Mouse (Mus musculus) lung, postnatal 36 days (tissue): ENCODE data around the gene Kbtbd4.

Source experiments
- DNase-seq: peaks from one replicate; pipeline ENCODE4 v3.0.0; 2022; ENCODE audit warnings: mixed read lengths

Gene Kbtbd4

DNA sequence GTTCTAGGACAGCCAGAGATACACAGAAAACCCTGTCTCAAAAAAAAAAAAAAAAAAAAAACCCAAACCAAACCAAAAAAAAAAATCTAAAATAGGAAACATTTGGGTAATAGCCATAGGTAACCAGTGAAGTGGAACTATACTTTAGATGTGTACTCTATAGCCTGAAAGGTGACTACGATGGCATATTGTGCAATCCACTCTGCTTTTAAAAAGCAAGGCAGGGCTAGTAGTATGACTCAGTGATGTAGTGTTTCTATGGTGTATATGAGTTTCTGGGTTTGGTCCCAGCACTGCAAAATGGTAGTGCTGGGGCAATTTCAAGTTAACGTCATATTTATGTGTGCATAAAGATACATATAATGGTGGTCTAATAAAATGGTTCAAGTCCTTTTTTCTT is 2.2 kb downstream of the Kbtbd4 start:
- no peak for DNase-seq

DNA sequence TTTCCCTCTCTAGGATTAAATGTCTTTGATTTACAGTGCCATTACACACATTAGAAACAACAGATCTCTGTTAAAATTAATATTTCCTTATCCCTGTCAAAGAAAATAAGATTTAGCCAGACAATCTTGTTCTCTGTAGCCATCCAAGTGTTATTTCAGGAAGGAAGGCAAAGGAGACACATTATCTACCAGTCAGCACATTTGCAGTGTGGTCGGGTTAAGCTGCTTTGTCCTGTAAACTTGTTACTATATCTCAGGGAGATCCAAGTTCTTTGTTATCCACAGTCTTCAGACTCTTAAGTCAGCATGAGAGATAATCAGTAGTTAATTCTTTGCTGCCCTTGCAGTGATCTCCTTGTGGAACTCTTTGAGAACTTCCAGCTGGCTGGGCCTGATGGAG is 6.3 kb downstream of the Kbtbd4 start:
- DNase-seq: no peak

DNA sequence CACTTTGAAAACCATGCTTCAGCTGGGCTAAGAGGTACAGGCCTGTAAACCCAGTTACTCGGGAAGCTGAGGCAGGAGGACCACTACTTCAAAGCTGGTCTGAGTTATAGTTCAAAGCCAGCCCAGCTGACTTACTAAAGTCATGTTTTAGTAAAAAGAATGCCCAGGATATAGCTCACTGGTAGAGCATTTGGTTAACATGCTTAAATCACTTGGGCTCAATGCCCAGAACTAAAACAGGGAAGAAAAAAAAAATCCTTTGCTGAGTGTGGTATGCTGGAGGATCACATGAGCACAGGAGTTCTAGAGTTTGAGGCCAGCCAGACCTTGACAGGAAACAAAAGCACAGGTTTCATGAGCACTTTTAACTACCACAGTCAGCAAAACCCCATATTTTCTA is 7.1 kb downstream of the Kbtbd4 start:
- DNase-seq: no peak

DNA sequence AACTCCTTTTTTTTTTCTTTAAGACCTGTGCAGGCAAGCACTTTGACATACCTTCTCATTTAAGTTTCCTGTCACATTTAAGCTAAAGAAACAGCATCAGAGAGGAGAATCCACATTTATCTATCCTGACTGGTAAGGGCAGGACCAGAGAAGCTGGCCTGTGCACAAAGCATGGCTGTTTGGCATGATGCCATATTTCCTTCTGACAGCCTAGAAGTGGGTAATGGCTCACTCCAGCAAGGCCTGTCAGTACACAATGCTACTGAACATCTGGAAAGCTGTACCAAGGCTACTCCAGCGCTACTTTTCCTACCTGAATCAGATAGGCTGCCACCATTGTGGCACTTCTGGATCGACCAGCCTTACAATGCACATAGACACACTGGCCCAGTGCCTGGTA is 9.1 kb downstream of the Kbtbd4 start:
- DNase-seq: peak; percentile 50

DNA sequence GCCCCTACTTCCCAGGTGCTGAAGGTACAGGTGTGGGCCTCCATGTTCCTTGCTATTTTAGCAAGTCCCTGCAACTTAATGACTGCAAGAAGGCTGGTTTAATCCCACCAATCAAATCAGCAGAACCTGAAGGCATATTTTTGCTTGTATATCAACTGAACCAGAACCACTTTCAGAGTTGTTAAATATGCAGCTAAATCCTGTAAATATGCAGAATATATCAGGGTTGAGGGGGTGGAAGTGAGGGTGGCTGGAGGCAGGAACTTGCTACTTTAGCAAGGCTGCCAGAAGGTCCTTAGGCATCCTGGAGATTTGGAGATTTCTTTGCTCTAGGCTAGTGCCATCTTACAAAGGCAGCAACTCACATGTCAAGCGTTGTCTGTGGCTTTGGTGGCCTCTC is 11.0 kb downstream of the Kbtbd4 start:
- no peak for DNase-seq

DNA sequence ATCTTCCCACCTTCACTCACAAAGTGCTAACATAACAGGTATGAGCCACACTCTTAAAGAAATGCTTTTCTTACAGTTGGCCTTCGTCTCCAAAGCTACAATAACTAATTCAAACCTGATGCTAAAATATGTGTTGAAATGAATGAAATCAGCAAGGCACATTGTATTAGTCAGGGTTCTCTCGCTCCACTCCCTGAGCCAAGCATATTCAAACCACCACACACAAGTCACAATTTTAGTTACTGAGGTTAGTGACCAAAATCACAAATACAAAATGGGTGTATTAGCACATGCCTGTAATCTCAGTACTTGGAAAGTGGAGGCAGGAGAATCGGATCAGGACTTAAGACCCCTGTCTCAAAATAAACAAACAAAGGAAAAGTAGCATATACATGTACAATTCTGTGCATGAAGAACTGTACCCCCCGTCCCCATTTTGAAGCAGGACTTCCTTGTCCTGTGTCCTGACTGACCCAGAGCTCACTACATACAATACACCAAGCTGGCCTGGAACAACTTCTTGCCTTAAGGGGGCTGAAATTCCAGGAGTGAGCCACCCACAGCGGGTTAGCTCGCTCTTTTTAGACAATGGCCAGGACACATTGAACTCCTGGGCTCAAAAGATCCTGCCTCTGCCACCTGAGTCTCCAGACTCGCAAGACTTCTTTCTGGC is 12.2 kb downstream of the Kbtbd4 start:
- no peak for DNase-seq

DNA sequence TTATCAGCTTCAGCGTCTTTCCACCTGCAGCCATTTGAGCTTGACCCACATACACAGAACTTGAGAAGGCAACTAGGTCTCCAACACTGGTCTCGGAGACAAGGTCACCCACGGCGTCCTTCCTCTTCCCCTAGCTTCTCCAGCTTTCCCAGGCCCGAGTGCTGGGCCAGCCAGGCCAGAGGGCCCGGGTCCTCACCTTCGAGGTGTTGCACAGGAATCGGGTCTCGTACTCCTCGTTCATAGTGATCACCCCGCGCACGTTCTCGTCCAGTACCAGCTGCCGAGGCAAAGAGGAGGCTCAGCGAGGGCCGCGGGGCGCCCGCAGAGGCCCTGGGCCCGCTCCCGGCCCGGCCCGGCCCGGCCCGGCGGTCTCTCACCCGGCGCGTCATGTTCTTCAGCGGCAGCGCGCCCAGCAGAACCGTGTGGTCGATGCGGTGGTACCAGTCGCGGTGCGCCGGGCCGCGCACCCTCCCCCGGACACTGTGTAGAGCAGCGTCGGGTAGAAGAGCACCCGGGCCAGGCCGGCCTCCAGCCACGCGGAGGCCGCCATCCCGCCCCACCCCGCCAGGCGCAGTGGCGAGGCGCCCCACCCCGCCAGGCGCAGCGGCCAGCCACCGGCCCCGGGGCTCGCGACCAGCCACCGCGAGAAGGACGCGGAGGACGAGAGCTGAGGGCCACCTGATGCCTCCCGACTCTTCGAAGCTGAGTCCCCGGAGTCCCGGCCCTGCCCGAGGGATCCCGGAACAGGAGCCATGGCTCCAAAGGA is 12.9 kb downstream of the Kbtbd4 start:
- peak; percentile 64 for DNase-seq

DNA sequence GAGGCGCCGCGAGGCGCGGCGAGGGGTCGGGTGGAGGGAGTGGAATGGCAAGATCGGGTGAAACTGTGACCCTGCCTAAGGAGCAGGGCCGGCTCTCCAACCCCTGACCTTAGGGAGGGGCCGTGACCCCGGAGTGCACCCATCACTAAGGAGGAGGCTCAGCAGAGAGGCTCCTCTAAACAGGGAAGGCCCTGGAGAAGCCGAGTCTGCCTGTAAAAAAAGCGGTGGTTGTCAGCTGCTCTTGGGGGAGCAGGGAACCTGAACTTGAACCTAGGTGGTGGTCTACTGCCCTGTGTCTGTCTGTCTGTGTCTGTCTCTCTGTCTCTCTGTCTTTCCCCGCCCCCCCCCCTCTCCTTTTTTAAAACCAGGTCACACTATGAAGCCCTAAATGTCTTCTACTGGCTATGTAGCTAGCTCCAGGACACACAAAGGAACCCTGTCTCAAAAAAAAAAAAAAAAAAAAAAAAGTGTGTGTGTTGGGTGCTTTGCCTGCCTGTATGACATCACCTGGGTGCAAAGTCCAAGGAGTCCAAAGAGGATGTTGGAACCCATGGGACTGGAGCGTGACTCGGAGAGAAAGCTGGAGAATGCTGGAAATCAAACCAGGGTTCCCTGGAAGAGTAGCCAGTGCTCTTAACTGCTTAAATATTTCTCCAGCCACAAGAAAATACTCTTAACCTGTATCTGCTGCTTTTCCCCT is 13.6 kb downstream of the Kbtbd4 start:
- peak; percentile 15 for DNase-seq

DNA sequence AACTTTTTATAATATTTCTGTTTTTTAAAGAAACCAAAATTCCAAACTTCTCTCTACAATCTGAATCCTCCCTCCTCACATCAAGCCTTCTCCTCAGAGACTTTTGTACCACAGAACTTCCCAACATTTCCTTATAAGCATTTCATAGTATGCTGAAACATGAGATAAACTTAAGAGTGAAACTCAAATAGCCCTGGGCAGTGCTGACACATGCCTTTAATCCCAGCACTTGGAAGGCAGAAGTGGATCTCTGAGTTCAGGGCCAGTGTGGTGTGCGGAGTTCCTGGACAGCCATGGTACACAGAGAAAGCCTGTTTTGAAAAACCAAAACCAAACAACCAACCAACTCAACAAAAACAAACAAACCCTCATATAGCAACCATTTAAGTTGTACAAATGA is 16.6 kb downstream of the Kbtbd4 start:
- no peak for DNase-seq

DNA sequence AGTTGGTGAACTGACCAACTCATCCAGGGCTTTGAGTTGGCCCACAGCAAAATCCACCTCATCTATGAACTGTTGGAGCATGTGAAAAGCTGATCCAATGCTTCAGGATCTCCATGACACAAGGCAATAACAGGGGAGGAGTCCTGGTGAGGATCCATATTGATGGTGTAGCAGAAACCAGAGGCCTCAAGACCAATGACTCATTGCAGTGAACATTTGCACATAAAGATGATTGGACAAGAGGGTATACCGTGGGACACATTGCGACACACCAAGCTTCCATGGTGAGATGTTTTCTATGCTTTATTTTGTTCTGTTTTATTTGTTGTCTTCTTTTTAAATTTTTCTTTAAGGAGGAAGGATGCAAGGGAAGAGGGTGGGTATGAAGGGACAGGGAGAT is 18.1 kb downstream of the Kbtbd4 start:
- no peak for DNase-seq

DNA sequence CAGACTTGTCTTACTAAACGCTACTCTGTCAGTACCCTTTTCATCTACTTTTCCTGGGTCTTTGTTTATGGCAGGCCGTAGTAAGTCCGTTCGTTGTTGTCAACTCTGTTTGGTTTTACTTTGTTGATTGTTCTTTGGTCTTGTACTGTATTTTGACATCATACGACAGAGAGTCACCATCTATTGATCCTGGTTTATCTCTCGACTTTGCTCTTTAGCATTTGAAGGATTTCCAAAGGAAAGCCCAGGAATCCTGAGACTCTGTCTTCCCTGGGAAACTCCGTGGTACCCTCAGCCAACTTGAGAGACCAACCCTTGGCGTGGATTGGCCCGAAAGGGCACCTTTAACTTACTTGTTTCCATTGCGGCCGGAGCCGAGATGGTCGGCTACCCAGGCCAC is 24.0 kb downstream of the Kbtbd4 start:
- no peak for DNase-seq

DNA sequence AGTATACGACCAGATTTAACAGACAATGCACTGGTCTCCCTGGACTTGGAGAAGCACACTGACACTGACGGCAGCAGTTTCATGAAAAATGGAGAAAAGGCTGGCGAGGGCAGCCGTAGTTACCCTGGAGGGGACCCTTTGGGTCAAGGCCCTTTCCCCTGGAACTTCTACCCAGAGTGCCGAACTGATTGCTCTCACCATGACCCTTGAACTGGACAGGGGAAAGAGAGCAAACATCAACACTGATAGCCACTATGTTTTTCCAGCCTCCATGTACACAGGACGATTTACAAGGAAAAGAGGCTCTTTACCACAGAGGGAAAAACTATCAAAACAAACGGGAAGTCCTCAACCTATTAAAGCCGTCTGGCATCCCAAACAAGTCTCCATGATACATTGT is 27.3 kb downstream of the Kbtbd4 start:
- DNase-seq: no peak

DNA sequence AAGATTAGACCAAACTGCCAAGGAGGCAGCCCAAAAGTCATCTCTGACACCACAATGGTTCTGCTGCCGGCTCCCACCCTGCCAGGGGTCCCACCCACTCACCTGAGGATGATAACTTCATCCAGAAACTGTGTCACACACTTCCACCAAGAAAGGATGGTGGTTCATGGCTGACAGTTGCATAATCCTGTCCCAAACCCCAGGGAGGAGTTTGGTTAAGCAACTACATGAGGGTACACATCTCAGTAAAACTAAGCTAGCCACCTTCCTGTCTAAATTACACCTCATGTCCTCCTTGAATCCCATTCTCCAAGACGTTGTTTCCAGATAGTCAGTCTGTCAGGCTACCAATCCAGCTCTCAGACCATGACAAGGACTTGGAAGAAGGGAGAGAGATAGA is 27.7 kb downstream of the Kbtbd4 start:
- DNase-seq: no peak

DNA sequence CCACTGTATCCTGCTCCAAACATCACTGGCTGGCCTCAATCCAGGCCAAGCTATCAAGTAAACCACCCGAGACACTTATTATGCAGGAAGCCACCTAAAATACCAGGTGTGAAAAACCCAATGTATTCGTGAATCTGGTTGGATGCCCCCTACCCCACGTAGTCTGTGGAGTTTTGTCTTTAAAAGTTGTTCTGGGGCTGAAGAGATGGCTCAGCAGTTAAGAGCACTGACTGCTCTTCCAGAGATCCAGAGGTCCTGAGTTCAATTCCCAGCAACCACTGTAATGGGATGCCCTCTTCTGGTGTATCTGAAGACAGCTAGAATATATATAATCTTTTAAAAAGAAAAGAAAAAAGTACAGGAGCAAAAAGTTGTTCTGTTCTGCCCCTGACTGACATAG is 33.8 kb downstream of the Kbtbd4 start:
- DNase-seq: no peak

DNA sequence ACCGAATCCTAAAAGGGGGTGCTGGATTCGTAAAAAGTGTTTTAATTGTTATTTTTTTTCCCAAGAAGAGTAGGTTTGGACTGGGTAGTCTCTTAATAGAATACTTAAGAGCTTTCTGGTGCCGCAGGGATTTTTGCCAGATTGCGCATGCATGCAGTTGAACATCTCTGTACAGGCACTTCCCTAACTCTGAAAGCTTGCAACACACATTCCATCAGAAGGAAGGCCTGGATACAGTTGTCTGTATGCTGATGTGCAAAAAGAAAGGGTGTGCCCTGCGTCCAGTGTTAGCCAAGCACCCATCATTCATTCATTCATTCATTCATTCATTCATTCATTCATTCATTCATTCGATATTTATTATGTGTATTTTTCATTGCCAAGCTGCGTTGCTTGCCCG is 35.2 kb downstream of the Kbtbd4 start:
- peak; percentile 44 for DNase-seq

DNA sequence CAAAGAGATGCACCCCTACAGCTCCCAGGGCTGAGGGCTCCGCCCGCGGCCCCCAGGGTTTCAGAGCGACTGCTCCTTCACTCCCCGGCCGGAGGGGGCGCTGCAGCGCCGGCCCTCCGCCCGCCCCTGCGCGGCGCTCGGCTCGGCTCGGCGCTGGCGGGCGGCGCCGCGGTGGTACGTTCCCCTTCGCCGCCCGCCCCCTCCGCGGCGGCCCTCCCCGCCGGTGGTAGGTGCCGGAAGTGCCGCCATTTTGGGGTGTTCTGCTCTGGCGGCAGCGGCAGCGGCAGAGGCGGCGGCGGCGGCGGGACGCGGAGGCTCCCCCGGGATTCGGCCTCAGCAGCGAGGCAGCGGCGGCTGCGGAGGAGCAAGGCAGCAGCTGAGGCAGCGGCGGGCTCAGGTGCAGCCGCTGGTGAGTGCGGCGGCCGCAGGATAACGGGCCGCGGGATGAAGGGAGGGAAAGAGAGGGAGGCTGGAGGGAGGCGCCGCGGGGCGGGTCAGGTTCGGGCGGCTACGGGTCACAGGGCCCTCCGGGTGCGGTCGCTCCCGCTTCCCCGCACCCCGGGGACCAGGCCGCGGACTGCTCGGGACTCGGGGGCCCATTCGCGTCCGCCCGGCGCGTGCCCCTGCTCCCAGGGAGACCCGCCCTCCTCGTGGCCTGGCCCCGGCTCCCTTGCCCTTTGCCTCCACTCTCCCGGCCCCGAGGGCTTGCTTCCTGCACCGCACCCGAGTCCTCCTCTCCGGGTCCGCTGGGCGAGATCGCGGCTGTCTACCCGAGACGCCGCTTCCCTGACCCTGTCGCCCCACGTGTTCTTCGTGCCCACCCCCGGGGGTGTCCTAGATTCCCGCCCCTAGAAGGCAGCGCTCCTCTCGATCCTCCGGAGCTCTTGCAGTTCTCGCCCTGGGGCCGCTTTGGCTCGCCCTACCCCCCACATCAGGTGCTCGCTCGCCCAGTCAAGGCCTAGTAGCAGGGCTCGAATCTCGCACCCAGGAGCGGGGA is 36.0 kb downstream of the Kbtbd4 start, which contains the start of gene Celf1:
Gene Celf1 (plus strand): TSS at position 150 of the 997 bp plus-strand sequence.
- DNase-seq: peak; percentile 86

DNA sequence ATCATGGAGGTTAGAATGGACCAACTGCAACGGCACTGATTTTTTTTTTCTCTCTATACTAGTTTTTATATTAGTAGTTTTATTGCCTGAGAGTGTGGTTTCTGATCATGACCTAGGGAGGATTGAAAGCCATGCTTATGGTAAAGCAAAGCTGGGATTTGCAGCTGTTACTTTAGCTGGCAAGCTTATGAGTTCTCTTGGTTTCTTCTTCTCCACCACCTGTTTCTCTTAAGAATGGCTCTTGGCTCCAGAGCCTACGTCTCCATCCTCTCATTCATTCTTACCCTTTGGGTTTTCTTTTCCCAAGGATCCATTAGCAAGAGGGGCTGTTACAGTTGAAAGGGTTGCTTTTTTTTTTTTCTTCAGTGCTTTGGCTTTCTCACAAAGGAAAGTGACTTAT is 37.2 kb downstream of the Kbtbd4 start:
- no peak for DNase-seq

DNA sequence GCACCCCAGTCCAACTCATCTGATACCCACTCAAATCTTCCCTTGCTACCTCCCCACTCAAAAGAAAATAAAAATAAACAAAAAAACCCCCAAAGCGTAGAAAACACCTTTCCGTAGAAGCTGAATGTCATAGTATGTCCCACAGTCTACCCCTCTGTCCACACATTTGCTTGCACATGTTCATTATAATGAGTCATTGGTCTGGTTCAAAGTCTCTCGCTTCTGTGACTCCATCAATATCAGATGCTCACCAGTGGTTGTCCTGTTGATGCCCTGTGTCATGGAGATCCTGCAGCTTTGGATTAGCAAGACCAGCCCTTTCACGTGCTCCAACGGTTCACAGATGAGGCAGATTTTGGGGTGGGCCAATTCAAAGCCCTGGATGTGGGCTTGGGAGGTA is 45.6 kb downstream of the Kbtbd4 start:
- DNase-seq: no peak

DNA sequence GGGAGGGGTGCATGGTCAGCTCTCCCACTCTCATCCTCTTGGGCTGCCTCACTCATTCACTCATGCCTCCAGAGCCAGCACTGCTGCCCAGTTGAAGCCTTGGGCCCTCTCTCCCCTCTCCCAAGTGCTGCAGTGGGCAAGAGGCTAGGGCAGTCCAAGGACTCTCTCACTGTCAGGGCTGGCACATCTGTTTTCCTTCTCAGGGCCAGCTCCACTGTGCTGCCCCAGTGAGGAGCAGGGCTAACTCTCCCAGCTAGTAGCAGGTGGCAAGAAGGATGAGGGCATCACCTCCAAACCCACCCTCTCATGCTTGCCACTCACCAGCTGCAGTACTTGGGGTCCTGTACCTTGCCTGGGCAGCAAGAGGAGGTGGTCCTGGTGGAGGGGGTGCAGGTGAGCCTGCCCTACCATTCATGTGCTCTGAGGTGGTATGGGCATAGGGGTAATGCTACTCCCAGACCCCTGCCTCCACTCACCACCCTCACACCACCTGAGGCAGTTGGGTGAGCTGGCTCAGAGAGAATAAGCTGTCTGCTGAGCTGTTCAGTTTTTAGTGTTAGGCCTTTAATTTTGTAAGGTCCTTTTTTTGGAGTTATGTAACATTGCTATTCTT is 46.1 kb downstream of the Kbtbd4 start:
- no peak for DNase-seq

DNA sequence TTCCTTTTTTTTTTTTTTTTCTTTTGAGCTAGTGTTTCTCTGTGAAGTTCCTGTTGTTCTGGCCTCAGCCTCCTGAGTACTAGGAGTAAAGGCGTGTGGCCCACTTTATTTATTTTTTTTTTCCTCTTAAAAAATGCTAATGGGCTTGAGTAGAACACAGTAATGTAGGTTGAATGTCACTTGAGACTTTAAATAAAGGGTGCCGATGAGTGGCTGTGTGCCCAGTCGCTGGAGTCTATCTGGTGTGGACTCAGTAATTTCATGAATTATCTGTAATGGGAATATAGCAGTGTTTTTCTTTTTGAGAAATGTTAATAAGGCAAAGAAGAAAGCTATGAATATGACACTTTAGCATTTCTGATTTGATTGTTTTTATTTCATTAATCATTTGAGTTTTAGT is 48.9 kb downstream of the Kbtbd4 start:
- DNase-seq: peak; percentile 8

DNA sequence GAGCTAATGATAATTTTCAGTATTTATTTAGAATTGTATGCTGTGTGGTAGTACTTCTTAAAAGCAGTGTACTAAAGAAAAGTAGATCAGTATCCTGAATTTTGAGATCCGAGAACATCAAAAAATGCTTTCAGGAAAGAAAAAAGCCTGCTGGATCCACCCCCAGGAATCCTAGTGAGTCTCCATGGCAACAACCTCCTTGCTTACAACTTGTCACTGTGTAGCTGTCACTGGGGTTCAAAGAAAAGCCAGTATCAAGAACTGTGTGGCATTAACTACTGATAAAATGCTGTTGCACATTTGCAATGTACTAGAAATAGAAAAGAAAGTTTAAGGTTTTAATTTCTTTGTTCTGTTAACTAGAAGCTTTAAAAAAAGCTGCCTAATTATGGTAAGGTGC is 51.5 kb downstream of the Kbtbd4 start:
- no peak for DNase-seq

DNA sequence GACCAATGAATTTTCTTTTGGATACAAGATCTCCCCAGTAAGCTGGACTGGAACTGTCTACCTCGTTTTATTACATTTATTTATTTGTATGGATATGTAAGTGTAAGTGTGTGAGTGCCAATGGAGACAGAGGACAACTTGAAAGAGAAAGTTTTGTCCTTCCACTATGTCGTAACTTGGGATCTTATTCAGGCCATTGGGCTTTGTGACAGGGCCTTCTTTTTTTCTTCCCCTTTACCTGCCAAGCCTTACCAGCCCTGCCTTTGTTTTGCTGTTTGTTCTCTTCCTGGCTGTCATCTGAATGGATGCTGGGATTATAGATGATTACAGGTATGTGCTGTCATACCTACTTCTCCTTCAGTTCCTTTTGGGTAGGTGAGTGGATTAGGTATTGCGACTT is 54.3 kb downstream of the Kbtbd4 start:
- no peak for DNase-seq
